Mouse (Mus musculus) small intestine, adult 2 months (tissue): ENCODE results near the gene Kctd20. TPM values are rescaled to one million over a fixed set of nuclear protein-coding genes. Genes with fewer than 3 reads are reported as not detected.
A peak's percentile ranks its signal among the peaks of the same experiment; 100 is the strongest.
"Not testable (repeated sequence)": the region's sequence is repeated elsewhere in the genome, so short reads cannot be mapped to it uniquely, and the experiment has no call there.

Source experiments
- H3K27ac ChIP-seq: fragments of 200-500 bp; 2 replicates; pipeline ENCODE4 v1.5.1; 2012; ENCODE audit warnings: low read depth, low read length, control low read depth, inconsistent platforms; ENCODE audit not compliant: insufficient read depth
- H3K27me3 ChIP-seq: fragments of 200-500 bp; 2 replicates; pipeline ENCODE4 v1.6.1; 2012; ENCODE audit warnings: mild to moderate bottlenecking, moderate library complexity, low read length, inconsistent platforms; ENCODE audit not compliant: control insufficient read depth, insufficient read depth
- H3K36me3 ChIP-seq: fragments of 200-500 bp; 2 replicates; pipeline ENCODE4 v1.6.1; 2012; ENCODE audit warnings: mild to moderate bottlenecking, low read length, control low read depth, inconsistent platforms; ENCODE audit not compliant: control insufficient read depth, insufficient read depth
- H3K4me1 ChIP-seq: fragments of 200-500 bp; 2 replicates; pipeline ENCODE4 v1.6.1; 2012; ENCODE audit warnings: low read length, inconsistent platforms, mixed read lengths; ENCODE audit not compliant: control insufficient read depth, insufficient read depth, insufficient read length
- H3K4me3 ChIP-seq: fragments of 200-500 bp; 2 replicates; pipeline ENCODE4 v1.5.1; 2012; ENCODE audit warnings: low read depth, mild to moderate bottlenecking, control low read depth, inconsistent platforms, low read length, moderate library complexity
- CTCF ChIP-seq: fragments of 200-500 bp; IDR thresholded peaks from 2 replicates; pipeline ENCODE4 v1.5.1; 2012; ENCODE audit warnings: low read depth, mild to moderate bottlenecking, control low read depth, inconsistent platforms, low read length, moderate library complexity, mixed read lengths; ENCODE audit not compliant: insufficient replicate concordance, insufficient read length; ENCODE audit errors: extremely low read depth
- POLR2A ChIP-seq: fragments of 200-500 bp; IDR thresholded peaks from 2 replicates; pipeline ENCODE4 v1.6.1; 2012; ENCODE audit warnings: low read depth, mild to moderate bottlenecking, control low read depth, inconsistent platforms, low read length, moderate library complexity
- WGBS: fragments of 180-500 bp; shearing (Covaris S2); methylation state at CpG from one replicate; pipeline ENCODE4 v1.1.7; 2018; 5-methylcytosine and 5-hydroxymethylcytosine counted together
- polyA plus RNA-seq: library from polyadenylated mRNA; depleted of rRNA; stranded (reverse); fragments of >200 nt; gene quantifications from 2 replicates; pipeline ENCODE4 v1.2.3, GENCODE M21; 2012

Gene Kctd20
- polyA plus RNA-seq, 1 experiment: 36.3 TPM

DNA sequence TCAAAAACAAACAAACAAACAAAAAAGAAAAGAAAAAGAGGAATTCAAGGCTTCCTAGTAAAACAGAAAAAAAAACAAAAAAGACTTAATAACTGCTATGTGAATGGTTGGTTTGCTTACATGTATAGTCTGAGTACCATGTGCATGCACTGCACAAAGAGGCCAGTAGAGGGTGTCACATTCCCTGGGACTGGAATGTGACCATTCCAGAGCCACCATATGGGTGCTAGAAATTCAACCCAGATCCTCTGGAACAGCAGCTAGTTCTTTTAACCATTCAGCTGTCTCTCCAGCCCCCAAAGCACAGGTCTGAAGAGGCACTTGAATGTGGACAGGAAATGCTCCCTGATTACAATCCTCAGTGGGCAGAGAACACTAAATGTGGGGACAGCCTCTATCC, 35.1 kb downstream of the Kctd20 start:
- Histone ChIP-seq H3K4me1 (no peaks in the 10 kb centered on the region), H3K36me3 (peaks cover 59% of the 10 kb centered on the region), H3K27me3 (no peaks in the 10 kb centered on the region), H3K27ac (no peak overlapping the region), H3K4me3 (no peak overlapping the region)
- TF ChIP-seq CTCF: peak; percentile 53; the same call in 1 of the 2 replicates
- TF ChIP-seq POLR2A: no peak

DNA sequence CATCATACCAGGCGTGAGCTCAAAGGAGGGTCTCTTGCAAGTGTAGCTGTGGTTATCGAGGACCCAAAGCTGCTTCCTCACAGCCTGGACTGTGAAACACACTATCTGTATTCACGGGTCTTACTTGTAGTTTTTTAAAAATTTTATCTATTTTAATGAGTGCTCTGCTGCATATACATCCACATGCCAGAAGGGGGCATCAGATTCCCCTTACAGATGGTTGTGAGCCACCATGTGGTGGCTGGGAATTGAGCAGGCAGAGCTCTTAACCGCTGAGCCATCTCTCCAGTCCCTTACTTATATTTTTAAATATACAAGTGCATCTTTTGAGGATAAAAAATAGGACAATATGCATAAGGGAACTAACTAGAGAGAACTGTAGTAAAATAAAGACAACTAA, 36.0 kb downstream of the Kctd20 start:
- TF ChIP-seq POLR2A (no peak), CTCF (peak; percentile 92; the same call in 1 of the 2 replicates)
- H3K27me3 ChIP-seq: no peaks in the 10 kb centered on the region
- H3K4me3 ChIP-seq: no peak overlapping the region
- peaks cover 60% of the 10 kb centered on the region for H3K36me3 ChIP-seq
- no peak overlapping the region for H3K27ac ChIP-seq
- 60% methylated on average over 4 of the region's 4 CpGs for WGBS
- no peaks in the 10 kb centered on the region for H3K4me1 ChIP-seq

DNA sequence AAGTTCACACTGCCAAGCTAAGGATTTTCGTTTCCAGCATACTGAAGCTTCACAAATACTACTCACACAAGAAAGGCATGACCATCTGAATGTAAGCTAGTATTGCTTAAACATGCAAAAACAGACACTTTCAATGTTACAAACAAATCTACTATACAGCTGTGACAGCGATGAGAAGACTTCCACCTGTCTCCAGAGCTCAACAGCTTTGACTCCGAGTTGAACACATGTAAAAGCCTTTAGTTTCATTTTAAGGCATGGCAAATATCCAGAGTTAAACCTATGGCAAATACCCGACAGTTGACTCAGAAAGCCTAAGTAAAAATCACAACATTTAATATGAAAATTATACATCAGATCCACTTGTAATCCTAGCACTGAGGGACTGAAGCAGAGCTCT, 36.5 kb downstream of the Kctd20 start:
- TF ChIP-seq POLR2A (no peak), CTCF (no peak)
- Histone ChIP-seq H3K27ac (no peak overlapping the region), H3K27me3 (no peaks in the 10 kb centered on the region), H3K4me3 (no peak overlapping the region), H3K4me1 (no peaks in the 10 kb centered on the region), H3K36me3 (peaks cover 56% of the 10 kb centered on the region)
- WGBS: 74% methylated on average over 4 of the region's 4 CpGs

DNA sequence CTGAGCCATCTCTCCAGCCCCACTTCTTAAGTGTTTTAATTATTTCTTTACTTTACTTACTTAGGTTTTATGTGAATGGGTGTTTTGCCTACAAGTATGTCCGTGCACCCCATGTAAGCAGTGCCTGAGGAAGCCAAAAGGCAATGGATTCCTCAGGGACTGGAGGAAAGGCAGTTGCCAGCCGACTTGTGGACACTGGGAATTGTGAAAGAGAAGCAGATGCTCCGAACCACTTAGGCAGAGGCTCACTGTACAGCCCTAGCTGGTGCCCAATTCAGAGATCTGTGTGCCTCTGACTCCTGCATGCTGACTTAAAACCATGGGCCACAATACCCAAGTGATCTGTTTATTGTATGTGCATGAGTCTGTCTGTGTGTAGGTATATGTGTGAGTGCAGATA, 37.2 kb downstream of the Kctd20 start:
- Histone ChIP-seq H3K27me3 (no peaks in the 10 kb centered on the region), H3K27ac (no peak overlapping the region), H3K4me1 (no peaks in the 10 kb centered on the region), H3K36me3 (peaks cover 51% of the 10 kb centered on the region), H3K4me3 (no peak overlapping the region)
- WGBS: 82% methylated on average over 3 of the region's 3 CpGs
- TF ChIP-seq CTCF: no peak
- no peak for TF ChIP-seq POLR2A

DNA sequence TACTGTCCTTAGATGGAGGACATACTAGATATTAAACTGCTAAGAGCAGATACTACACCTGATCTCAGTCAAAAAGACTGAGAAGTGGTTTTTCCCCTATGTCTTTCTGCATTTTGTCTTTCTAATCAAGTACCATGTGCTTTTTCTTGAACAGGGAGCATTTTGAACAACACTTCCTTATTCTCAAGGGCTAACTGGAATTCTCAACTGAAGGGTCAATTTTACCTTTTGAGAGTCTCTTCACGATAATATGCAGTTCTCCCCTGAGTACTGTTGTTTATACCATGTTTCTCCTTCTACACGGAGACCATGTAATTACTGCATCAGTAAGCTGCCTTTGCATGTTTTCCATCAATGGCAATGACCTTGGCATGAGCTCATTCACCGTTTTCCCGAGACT, 38.3 kb downstream of the Kctd20 start:
- H3K27ac ChIP-seq: no peak overlapping the region
- no peak overlapping the region for H3K4me3 ChIP-seq
- no peaks in the 10 kb centered on the region for H3K27me3 ChIP-seq
- 45% methylated on average over 4 of the region's 4 CpGs for WGBS
- peaks cover 45% of the 10 kb centered on the region for H3K36me3 ChIP-seq
- TF ChIP-seq POLR2A: no peak
- TF ChIP-seq CTCF: no peak
- H3K4me1 ChIP-seq: no peaks in the 10 kb centered on the region

DNA sequence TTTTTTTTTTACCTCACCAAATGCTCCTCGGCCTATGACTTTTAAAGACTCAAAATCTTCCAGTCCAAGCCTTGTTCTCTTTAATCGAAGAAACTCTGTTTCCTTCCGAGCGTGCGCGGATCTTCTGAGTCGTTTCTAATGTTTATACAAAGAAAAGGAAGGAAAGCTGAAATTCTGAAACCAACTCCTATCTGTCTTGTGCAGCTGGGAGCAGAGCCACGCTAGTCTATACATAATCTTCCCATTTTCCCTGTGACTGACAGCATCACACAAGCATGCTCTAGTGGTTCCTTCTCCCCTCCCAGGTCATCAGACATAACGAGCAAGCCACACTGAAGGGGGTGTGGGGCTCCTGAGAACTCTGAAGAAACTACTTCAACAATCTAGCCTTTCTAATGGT, 39.5 kb downstream of the Kctd20 start:
- H3K4me1 ChIP-seq: no peaks in the 10 kb centered on the region
- no peak overlapping the region for H3K4me3 ChIP-seq
- no peaks in the 10 kb centered on the region for H3K27me3 ChIP-seq
- 80% methylated on average over 9 of the region's 9 CpGs for WGBS
- no peak overlapping the region for H3K27ac ChIP-seq
- TF ChIP-seq CTCF: no peak
- no peak for TF ChIP-seq POLR2A
- H3K36me3 ChIP-seq: peaks cover 45% of the 10 kb centered on the region

DNA sequence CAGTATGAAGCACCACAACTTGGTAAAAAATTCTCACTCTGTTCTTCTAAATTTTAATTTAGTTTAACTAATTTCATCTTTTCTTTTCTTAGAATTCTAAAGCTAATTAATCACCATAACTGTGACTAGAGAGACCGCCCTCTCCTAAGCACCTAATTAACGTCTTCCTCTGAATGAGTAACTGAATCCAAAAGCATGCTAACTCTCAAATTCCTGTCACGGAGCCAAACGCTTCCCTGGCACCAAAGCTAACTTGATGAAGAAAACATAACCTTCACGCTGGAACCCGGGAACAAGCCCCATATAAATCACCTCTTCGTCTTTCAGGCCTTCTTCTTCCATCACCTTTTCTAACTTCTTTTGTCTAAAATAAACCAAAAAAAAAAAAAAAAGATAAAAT, 40.4 kb downstream of the Kctd20 start:
- Histone ChIP-seq H3K4me3 (no peak overlapping the region), H3K36me3 (peaks cover 42% of the 10 kb centered on the region), H3K4me1 (no peaks in the 10 kb centered on the region), H3K27me3 (no peaks in the 10 kb centered on the region), H3K27ac (no peak overlapping the region)
- 75% methylated on average over 7 of the region's 7 CpGs for WGBS
- TF ChIP-seq CTCF (no peak), POLR2A (no peak)

DNA sequence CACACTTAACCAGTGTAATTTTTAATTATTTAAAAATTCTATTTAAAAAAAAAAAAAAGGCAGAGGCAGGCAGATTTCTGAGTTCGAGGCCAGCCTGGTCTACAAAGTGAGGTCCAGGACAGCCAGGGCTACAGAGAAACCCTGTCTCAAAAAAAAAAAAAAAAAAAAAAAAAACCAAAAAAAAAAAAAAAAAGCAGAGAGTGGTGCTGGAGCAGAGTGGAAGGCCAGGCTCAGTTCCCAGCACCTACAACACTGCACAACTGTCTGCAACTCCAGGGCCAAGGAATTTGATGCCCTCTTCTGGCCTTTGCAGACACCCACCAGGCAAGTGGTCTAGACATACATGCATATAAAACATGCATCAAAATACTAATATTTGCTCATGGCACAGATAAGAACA, 41.3 kb downstream of the Kctd20 start:
- H3K4me3 ChIP-seq, H3K4me1 ChIP-seq, H3K27ac ChIP-seq, H3K27me3 ChIP-seq: not testable (repeated sequence)
- WGBS: 100% methylated on average over 1 of the region's 1 CpGs
- peaks cover 43% of the 10 kb centered on the region for H3K36me3 ChIP-seq
